Mouse (Mus musculus): ENCODE measurements at regions not wholly inside any gene's neighbourhood (a gene's known extent, or its start where the extent isn't known, plus 50 kb on each side); places are given as distances from the start of the nearest gene placed in this dataset.

- DNase-seq (ENCODE audit: low spot score) = no peak
These were observed 63.4 kb downstream of the Irx2 start for GRCm38 (mm10) chr13:72691783-72692729.

GRCm38 (mm10) chr13:72707469-72707868 is 78.8 kb downstream of the Irx2 start:
- DNase-seq (ENCODE audit: low spot score) = no peak

GRCm38 (mm10) chr13:72708728-72709127 is 80.1 kb downstream of the Irx2 start:
- no peak for DNase-seq (ENCODE audit: low spot score)

- DNase-seq (ENCODE audit: low spot score) = no peak
These were observed 81.4 kb downstream of the Irx2 start for GRCm38 (mm10) chr13:72710051-72710450.

- peak; percentile 14 for DNase-seq (ENCODE audit: low spot score)
These were observed 82.5 kb downstream of the Irx2 start for GRCm38 (mm10) chr13:72711136-72711535.

GRCm38 (mm10) chr13:72711842-72712330 is 83.3 kb downstream of the Irx2 start:
- no peak for DNase-seq (ENCODE audit: low spot score)

GRCm38 (mm10) chr13:72714793-72715192 is 86.2 kb downstream of the Irx2 start:
- DNase-seq (ENCODE audit: low spot score) = no peak

GRCm38 (mm10) chr13:72715959-72716680 is 87.5 kb downstream of the Irx2 start:
- DNase-seq (ENCODE audit: low spot score) = no peak

GRCm38 (mm10) chr13:72727126-72727525 is 98.5 kb downstream of the Irx2 start:
- peak; percentile 56 for DNase-seq (ENCODE audit: low spot score)

GRCm38 (mm10) chr13:72735916-72736315 is 107.3 kb downstream of the Irx2 start:
- no peak for DNase-seq (ENCODE audit: low spot score)

GRCm38 (mm10) chr13:72736992-72737391 is 108.4 kb downstream of the Irx2 start:
- DNase-seq (ENCODE audit: low spot score) = no peak

GRCm38 (mm10) chr13:72747187-72747586 is 118.6 kb downstream of the Irx2 start:
- DNase-seq (ENCODE audit: low spot score) = no peak

GRCm38 (mm10) chr13:72755036-72755435 is 126.4 kb downstream of the Irx2 start:
- no peak for DNase-seq (ENCODE audit: low spot score)

- no peak for DNase-seq (ENCODE audit: low spot score)
These were observed 133.9 kb downstream of the Irx2 start for GRCm38 (mm10) chr13:72762481-72762880.

GRCm38 (mm10) chr13:72763337-72763736 is 134.7 kb downstream of the Irx2 start:
- no peak for DNase-seq (ENCODE audit: low spot score)

- DNase-seq (ENCODE audit: low spot score) = no peak
These were observed 138.7 kb downstream of the Irx2 start for GRCm38 (mm10) chr13:72767306-72767705.

GRCm38 (mm10) chr13:72769007-72769595 is 140.5 kb downstream of the Irx2 start:
- peak; percentile 15 for DNase-seq (ENCODE audit: low spot score)

GRCm38 (mm10) chr13:72783026-72783726 is 154.6 kb downstream of the Irx2 start:
- DNase-seq (ENCODE audit: low spot score) = no peak

- DNase-seq (ENCODE audit: low spot score) = no peak
These were observed 155.1 kb downstream of the Irx2 start for GRCm38 (mm10) chr13:72783727-72784070.

- no peak for DNase-seq (ENCODE audit: low spot score)
These were observed 164.1 kb downstream of the Irx2 start for GRCm38 (mm10) chr13:72792695-72793094.

GRCm38 (mm10) chr13:72800021-72800420 is 171.4 kb downstream of the Irx2 start:
- DNase-seq (ENCODE audit: low spot score) = no peak

- no peak for DNase-seq (ENCODE audit: low spot score)
These were observed 171.9 kb downstream of the Irx2 start for GRCm38 (mm10) chr13:72800546-72800945.
